ENCODE assay signal across 8 mouse cellular contexts in the genomic region with DNA sequence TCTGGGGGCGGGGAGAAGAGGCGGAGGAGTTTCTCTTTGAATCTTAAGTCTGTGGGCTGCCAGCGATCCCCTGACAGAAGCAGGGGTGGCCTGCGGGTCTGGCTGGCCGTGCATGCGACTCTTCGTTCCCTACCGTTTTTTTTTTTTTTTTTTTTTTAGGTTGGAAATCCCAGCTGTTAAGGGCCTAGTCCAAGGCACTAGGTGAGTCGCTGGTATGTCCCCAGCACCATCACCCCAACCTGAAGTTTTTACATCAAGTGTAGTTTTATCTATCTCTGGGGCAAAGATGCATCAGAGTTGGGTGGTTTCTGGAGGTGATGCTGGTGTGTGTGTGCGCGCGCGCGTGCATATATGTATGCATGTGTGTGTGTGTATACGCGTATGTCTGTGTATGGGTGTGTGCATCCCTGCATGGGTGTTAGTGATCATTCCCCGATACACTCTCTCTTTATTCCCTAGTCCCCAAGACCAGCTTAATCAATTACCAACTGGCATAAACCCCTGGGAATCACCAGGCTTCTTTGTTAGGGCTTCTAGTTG. TPM values are rescaled to one million over a fixed set of nuclear protein-coding genes. Genes with fewer than 3 reads are reported as not detected.
DNase-seq lines count a peak whose midpoint lies in the region; ATAC-seq and TF ChIP-seq lines count a peak whose summit lies in the region.

No protein-coding gene starts in this region.

- TF ChIP-seq RAD21 in MEL (IDR thresholded peaks at IDR 0.05; ENCODE audit: low read depth, low read length), result no peak

- peak overlapping the region; percentile 99 for H3K4me2 ChIP-seq in heart, embryonic 15.5 days
- peak overlapping the region; percentile 90 for H3K4me2 ChIP-seq in hindbrain, embryonic 12.5 days (replicated peaks)

- H3K4me1 ChIP-seq in heart, embryonic 15.5 days (replicated peaks), result peaks cover 65% of the 10 kb centered on the region
- peaks cover 0 to 29% of the 10 kb centered on the region in 2 experiments; a peak in 2 of 4 replicates for H3K4me1 ChIP-seq in MEL (ENCODE audit: control insufficient read depth in 1 of 2, insufficient read depth in 2 of 2, low read length in 2 of 2)
- H3K4me1 ChIP-seq in hindbrain, embryonic 12.5 days, result peaks cover 37% of the 10 kb centered on the region
- peaks cover 63% of the 10 kb centered on the region for H3K4me1 ChIP-seq in midbrain, embryonic 10.5 days

- no peak for ATAC-seq in heart, embryonic 15.5 days (replicated peaks; ENCODE audit: insufficient number of reproducible peaks, insufficient read depth, low FRiP score, low read depth)
- no peak for ATAC-seq in hindbrain, embryonic 12.5 days (ENCODE audit: low FRiP score)

- 15% methylated on average over 17 of the region's 17 CpGs for WGBS in heart, embryonic 15.5 days
- WGBS in hindbrain, embryonic 12.5 days, result 7% methylated on average over 17 of the region's 17 CpGs
- 5% methylated on average over 17 of the region's 17 CpGs for WGBS in midbrain, embryonic 10.5 days

- peak overlapping the region; percentile 81 for H3K9ac ChIP-seq in heart, embryonic 15.5 days
- peak overlapping the region; percentile 73 for H3K9ac ChIP-seq in MEL (ENCODE audit: control insufficient read depth, low read depth, low read length, poor library complexity, severe bottlenecking)
- peak overlapping the region; percentile 38; the same call in 1 of the 2 replicates for H3K9ac ChIP-seq in hindbrain, embryonic 12.5 days

- no peak for TF ChIP-seq CTCF in MEL (IDR thresholded peaks at IDR 0.05 in 2 of 3, conservative IDR thresholded peaks at IDR 0.05 in 1 of 3; ENCODE audit: control insufficient read depth in 1 of 3, insufficient read depth in 1 of 3, low read depth in 2 of 3, low read length in 3 of 3, poor library complexity in 1 of 3, severe bottlenecking in 1 of 3)

- H3K27ac ChIP-seq in heart, embryonic 15.5 days, result peak overlapping the region; percentile 95
- peak overlapping the region; percentile 85 for H3K27ac ChIP-seq in MEL (ENCODE audit: control insufficient read depth, low read depth, low read length)
- no peak overlapping the region for H3K27ac ChIP-seq in hindbrain, embryonic 12.5 days
- H3K27ac ChIP-seq in midbrain, embryonic 10.5 days (replicated peaks), result no peak overlapping the region

- DNase-seq in heart, adult 11 months, result no peak
- DNase-seq in MEL (ENCODE audit: low read depth, low spot score), result peak; percentile 76
- no peak for DNase-seq in midbrain, embryonic 10.5 days (ENCODE audit: low spot score)
- DNase-seq in layer of hippocampus, adult 8-10 months (ENCODE audit: low spot score in 2 of 2), result no peak
- no peak for DNase-seq in adrenal gland, postnatal 10 days
- no peak for DNase-seq in layer of hippocampus, adult 11-12 months (ENCODE audit: low spot score)

- no peak for TF ChIP-seq POLR2A in MEL (IDR thresholded peaks at IDR 0.05; ENCODE audit: control insufficient read depth in 1 of 2, insufficient read depth in 1 of 2, low read depth in 1 of 2, low read length in 2 of 2, poor library complexity in 1 of 2)

- peaks cover 50% of the 10 kb centered on the region for H3K27me3 ChIP-seq in heart, embryonic 15.5 days
- peaks cover 0 to 6% of the 10 kb centered on the region in 2 experiments; a peak in 1 of 4 replicates for H3K27me3 ChIP-seq in MEL (ENCODE audit: control insufficient read depth in 1 of 2, insufficient read depth in 2 of 2, low read length in 2 of 2)
- peaks cover 77% of the 10 kb centered on the region for H3K27me3 ChIP-seq in hindbrain, embryonic 12.5 days
- peaks cover 87% of the 10 kb centered on the region for H3K27me3 ChIP-seq in midbrain, embryonic 10.5 days (ENCODE audit: low read depth, poor library complexity, severe bottlenecking)

- peak overlapping the region; percentile 68 for H3K4me3 ChIP-seq in heart, embryonic 15.5 days
- peak overlapping the region; percentile 56 to 77 for H3K4me3 ChIP-seq in MEL (ENCODE audit: control insufficient read depth in 1 of 2, insufficient read depth in 1 of 2, low read depth in 2 of 2, low read length in 2 of 2)
- H3K4me3 ChIP-seq in hindbrain, embryonic 12.5 days, result peak overlapping the region; percentile 56
- peak overlapping the region; percentile 75 for H3K4me3 ChIP-seq in midbrain, embryonic 10.5 days

- peaks cover 5% of the 10 kb centered on the region; the same call in 1 of the 2 replicates for H3K79me2 ChIP-seq in MEL (ENCODE audit: control insufficient read depth, insufficient read depth, low read length, poor library complexity)

- no peak; a peak in 1 of 4 replicates for TF ChIP-seq EP300 in MEL (IDR thresholded peaks at IDR 0.05; ENCODE audit: low read depth in 1 of 2, low read length in 2 of 2)

- H3K36me3 ChIP-seq in heart, embryonic 15.5 days, result no peaks in the 10 kb centered on the region
- peaks cover 0 to 17% of the 10 kb centered on the region in 2 experiments; a peak in 2 of 4 replicates for H3K36me3 ChIP-seq in MEL (ENCODE audit: control insufficient read depth in 1 of 2, insufficient read depth in 2 of 2, low read length in 2 of 2)
- no peaks in the 10 kb centered on the region for H3K36me3 ChIP-seq in hindbrain, embryonic 12.5 days
- no peaks in the 10 kb centered on the region for H3K36me3 ChIP-seq in midbrain, embryonic 10.5 days

- no peaks in the 10 kb centered on the region for H3K9me3 ChIP-seq in heart, embryonic 15.5 days (replicated peaks)
- H3K9me3 ChIP-seq in MEL (replicated peaks; ENCODE audit: insufficient read depth, low read length), result no peaks in the 10 kb centered on the region
- no peaks in the 10 kb centered on the region for H3K9me3 ChIP-seq in hindbrain, embryonic 12.5 days (replicated peaks)
- H3K9me3 ChIP-seq in midbrain, embryonic 10.5 days (replicated peaks), result no peaks in the 10 kb centered on the region

TF ChIP-seq in MEL, 35 proteins besides CTCF, POLR2A, EP300 and RAD21:
- TF ChIP-seq SIN3A (IDR thresholded peaks at IDR 0.05; ENCODE audit: low read length) (peak; percentile 19; the same call in 1 of the 2 replicates), ELF1 (IDR thresholded peaks at IDR 0.05; ENCODE audit: low read depth, low read length) (no peak), MXI1 (IDR thresholded peaks at IDR 0.05; ENCODE audit: low read depth, low read length) (no peak), ZNF384 (IDR thresholded peaks at IDR 0.05; ENCODE audit: low read depth, low read length) (peak; percentile 71), USF2 (IDR thresholded peaks at IDR 0.05; ENCODE audit: borderline replicate concordance in 1 of 2, insufficient read depth in 1 of 2, low read depth in 1 of 2, low read length in 2 of 2) (no peak), GATA1 (IDR thresholded peaks at IDR 0.05; ENCODE audit: low read depth, low read length) (0 out of 2 replicates have a peak, but pooled peaks have one; percentile 18), NELFE (IDR thresholded peaks at IDR 0.05; ENCODE audit: low read depth, low read length) (no peak)

RNA-seq across cellular contexts. Expression of gene Kazald1, which starts 1.1 kb away (rescaled TPM):
- polyA plus RNA-seq in heart, embryonic 15.5 days (2015; fragmentation: Nextera tagmentation; extraction: Ambion mirVana), result 14.1 and 18.4 TPM in 2 replicates
- 0.33 and 0.39 TPM in 2 replicates for total RNA-seq in MEL (2012; rRNA removed)
- polyA plus RNA-seq in MEL (2012; ENCODE audit: insufficient read depth in 1 of 2, insufficient read length in 2 of 2, low read depth in 1 of 2, low replicate concordance in 2 of 2, missing spikeins in 1 of 2), result 1 to 10 TPM in 1 of 2 experiments, not detected in 1; 1.5 TPM
- polyA plus RNA-seq in hindbrain, embryonic 12.5 days (2016; fragmentation: Nextera tagmentation; extraction: Ambion mirVana), result 9.4 and 14.1 TPM in 2 replicates
- polyA plus RNA-seq in midbrain, embryonic 10.5 days (2016; fragmentation: Nextera tagmentation; extraction: Ambion mirVana), result 0.38 and 0.39 TPM in 2 replicates
- 1 to 10 TPM; 1.7 to 2.6 (median 2.0) TPM for total RNA-seq in layer of hippocampus, adult 8-10 months (2022)
- 1 to 10 TPM; 8.2 to 9.2 TPM for total RNA-seq in adrenal gland, postnatal 10 days (2021)

RNA-seq across cellular contexts. Expression of gene Sfxn3, which starts 28.8 kb away (rescaled TPM):
- polyA plus RNA-seq in heart, embryonic 15.5 days (2015; fragmentation: Nextera tagmentation; extraction: Ambion mirVana), result 16.1 and 22.1 TPM in 2 replicates
- total RNA-seq in MEL (2012; rRNA removed), result 3.6 and 5.0 TPM in 2 replicates
- 10 to 100 TPM in 1 of 2 experiments, not detected in 1; 10.6 TPM for polyA plus RNA-seq in MEL (2012; ENCODE audit: insufficient read depth in 1 of 2, insufficient read length in 2 of 2, low read depth in 1 of 2, low replicate concordance in 2 of 2, missing spikeins in 1 of 2)
- 38.2 and 41.6 TPM in 2 replicates for polyA plus RNA-seq in hindbrain, embryonic 12.5 days (2016; fragmentation: Nextera tagmentation; extraction: Ambion mirVana)
- 8.3 and 15.3 TPM in 2 replicates for polyA plus RNA-seq in midbrain, embryonic 10.5 days (2016; fragmentation: Nextera tagmentation; extraction: Ambion mirVana)
- 10 to 100 TPM; 93.2 to 96.3 (median 94.1) TPM for total RNA-seq in layer of hippocampus, adult 8-10 months (2022)
- total RNA-seq in adrenal gland, postnatal 10 days (2021), result 10 to 100 TPM; 39.3 to 51.5 TPM

RNA-seq across cellular contexts. Expression of gene Pdzd7, which starts 30.6 kb away (rescaled TPM):
- polyA plus RNA-seq in heart, embryonic 15.5 days (2015; fragmentation: Nextera tagmentation; extraction: Ambion mirVana), result 0.11 and 0.16 TPM in 2 replicates
- 0.08 and 0.10 TPM in 2 replicates for total RNA-seq in MEL (2012; rRNA removed)
- under 1 TPM in 1 of 2 experiments, not detected in 1; 0.56 TPM for polyA plus RNA-seq in MEL (2012; ENCODE audit: insufficient read depth in 1 of 2, insufficient read length in 2 of 2, low read depth in 1 of 2, low replicate concordance in 2 of 2, missing spikeins in 1 of 2)
- polyA plus RNA-seq in hindbrain, embryonic 12.5 days (2016; fragmentation: Nextera tagmentation; extraction: Ambion mirVana), result 0.72 and 0.81 TPM in 2 replicates
- 0.19 and 0.34 TPM in 2 replicates for polyA plus RNA-seq in midbrain, embryonic 10.5 days (2016; fragmentation: Nextera tagmentation; extraction: Ambion mirVana)
- total RNA-seq in layer of hippocampus, adult 8-10 months (2022), result 1 to 10 TPM; 3.1 to 3.8 (median 3.4) TPM
- under 1 TPM; 0.21 to 0.48 TPM for total RNA-seq in adrenal gland, postnatal 10 days (2021)

Comparison
In these comparisons a context has a peak if more than half of its experiments do, and no peak if none do; other contexts are left out.
1. H3K27ac ChIP-seq: peak in heart, embryonic 15.5 days (single experiment) and MEL (single experiment); none in hindbrain, embryonic 12.5 days (single experiment) and midbrain, embryonic 10.5 days (single experiment).
2. Peak in every context shown above with its lines, with median percentiles within 50 percentile points of each other: H3K4me3 ChIP-seq and H3K9ac ChIP-seq.